8 mouse cellular contexts compared by ENCODE assay signal in the genomic region with DNA sequence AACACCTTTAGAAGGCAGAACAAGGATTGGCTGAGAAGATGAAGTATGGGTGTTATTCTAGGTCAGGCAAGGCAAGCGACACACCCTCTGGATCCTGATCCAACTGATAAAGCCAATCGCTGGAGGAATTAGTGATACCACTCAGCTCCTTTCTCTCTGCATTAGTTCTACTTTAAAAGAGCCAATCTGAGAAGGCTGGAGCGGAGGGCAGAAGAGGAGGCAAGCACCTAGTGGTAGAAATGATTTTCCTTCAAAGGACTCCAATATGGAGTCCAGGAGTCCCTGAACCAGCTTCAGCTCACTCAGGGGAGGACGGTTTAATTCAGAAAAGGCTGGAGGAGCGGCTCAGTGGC.
A peak's percentile ranks its signal among the peaks of the same experiment; 100 is the strongest.
DNase-seq lines count a peak whose midpoint lies in the region; ATAC-seq and TF ChIP-seq lines count a peak whose summit lies in the region.

No protein-coding gene starts in this region.

- H3K9me3 ChIP-seq in embryonic facial prominence, embryonic 13.5 days = peaks cover 5% of the 10 kb centered on the region
- no peaks in the 10 kb centered on the region for H3K9me3 ChIP-seq in intestine, postnatal 0 days (ENCODE audit: control insufficient read depth)
- H3K9me3 ChIP-seq in neural tube, embryonic 13.5 days = peaks cover 7% of the 10 kb centered on the region; the same call in 1 of the 2 replicates

- no peaks in the 10 kb centered on the region for H3K27me3 ChIP-seq in embryonic facial prominence, embryonic 13.5 days
- H3K27me3 ChIP-seq in intestine, postnatal 0 days (replicated peaks; ENCODE audit: control insufficient read depth, insufficient read depth, low read length) = no peaks in the 10 kb centered on the region
- no peaks in the 10 kb centered on the region for H3K27me3 ChIP-seq in neural tube, embryonic 13.5 days

- peaks cover 33% of the 10 kb centered on the region for H3K4me1 ChIP-seq in embryonic facial prominence, embryonic 13.5 days
- no peaks in the 10 kb centered on the region for H3K4me1 ChIP-seq in intestine, postnatal 0 days (replicated peaks; ENCODE audit: control insufficient read depth, insufficient read depth, low read length)
- H3K4me1 ChIP-seq in neural tube, embryonic 13.5 days (replicated peaks) = peaks cover 7% of the 10 kb centered on the region

- H3K27ac ChIP-seq in layer of hippocampus, adult 2 months = no peak overlapping the region; the same call in 1 of the 2 replicates
- H3K27ac ChIP-seq in embryonic facial prominence, embryonic 13.5 days = peak overlapping the region; percentile 92; the same call in 1 of the 2 replicates
- H3K27ac ChIP-seq in intestine, postnatal 0 days (ENCODE audit: low read depth, low read length) = peak overlapping the region; percentile 97
- no peak overlapping the region for H3K27ac ChIP-seq in neural tube, embryonic 13.5 days (replicated peaks)

- TF ChIP-seq CTCF in layer of hippocampus, adult 2 months (conservative IDR thresholded peaks at IDR 0.05) = no peak
- TF ChIP-seq CTCF in intestine, postnatal 0 days (IDR thresholded peaks at IDR 0.05; ENCODE audit: low read depth) = peak; percentile 50

- H3K4me3 ChIP-seq in layer of hippocampus, adult 2 months = peak overlapping the region; percentile 65
- peak overlapping the region; percentile 78 for H3K4me3 ChIP-seq in embryonic facial prominence, embryonic 13.5 days
- H3K4me3 ChIP-seq in intestine, postnatal 0 days (ENCODE audit: low read depth, low read length) = peak overlapping the region; percentile 95
- peak overlapping the region; percentile 48 for H3K4me3 ChIP-seq in neural tube, embryonic 13.5 days

- no peak for ATAC-seq in embryonic facial prominence, embryonic 13.5 days (ENCODE audit: insufficient number of reproducible peaks, insufficient read depth, low FRiP score, low TSS enrichment, low read depth)
- ATAC-seq in intestine, postnatal 0 days = peak; percentile 9
- no peak for ATAC-seq in neural tube, embryonic 13.5 days (ENCODE audit: low read depth)
- ATAC-seq in frontal cortex, adult (ENCODE audit: low TSS enrichment) = no peak

- peak overlapping the region; percentile 90 for H3K9ac ChIP-seq in embryonic facial prominence, embryonic 13.5 days
- peak overlapping the region; percentile 98 for H3K9ac ChIP-seq in intestine, postnatal 0 days (ENCODE audit: low read depth, low read length)
- peak overlapping the region; percentile 75; the same call in 1 of the 2 replicates for H3K9ac ChIP-seq in neural tube, embryonic 13.5 days

- H3K36me3 ChIP-seq in embryonic facial prominence, embryonic 13.5 days = peaks cover 17% of the 10 kb centered on the region
- H3K36me3 ChIP-seq in intestine, postnatal 0 days (ENCODE audit: control insufficient read depth, insufficient read depth) = peaks cover 9% of the 10 kb centered on the region; the same call in 1 of the 2 replicates
- 0 out of 2 replicates have a peak, but pooled peaks cover 3% of the 10 kb centered on the region for H3K36me3 ChIP-seq in neural tube, embryonic 13.5 days

- H3K4me2 ChIP-seq in embryonic facial prominence, embryonic 13.5 days = peak overlapping the region; percentile 73
- H3K4me2 ChIP-seq in intestine, postnatal 0 days (replicated peaks; ENCODE audit: low read depth) = peak overlapping the region; percentile 84
- H3K4me2 ChIP-seq in neural tube, embryonic 13.5 days = peak overlapping the region; percentile 63

- DNase-seq in layer of hippocampus, adult 2 months (ENCODE audit: low spot score in 2 of 2) = no peak
- DNase-seq in layer of hippocampus, postnatal 14 days (ENCODE audit: low spot score in 2 of 2) = no peak
- no peak for DNase-seq in embryo, embryonic 10 days (ENCODE audit: low spot score)
- no peak for DNase-seq in ovary, postnatal 36 days (ENCODE audit: low spot score)

- 49% methylated on average over 5 of the region's 5 CpGs for WGBS in embryonic facial prominence, embryonic 13.5 days
- 18% methylated on average over 5 of the region's 5 CpGs for WGBS in intestine, postnatal 0 days
- WGBS in neural tube, embryonic 13.5 days = 64% methylated on average over 5 of the region's 5 CpGs

Comparison
In these comparisons a context has a peak if more than half of its experiments do, and no peak if none do; other contexts are left out.
1. H3K27ac ChIP-seq: peak in embryonic facial prominence, embryonic 13.5 days (single experiment) and intestine, postnatal 0 days (single experiment); none in layer of hippocampus, adult 2 months (single experiment) and neural tube, embryonic 13.5 days (single experiment).
2. Peak in every context shown above with its lines, with median percentiles within 50 percentile points of each other: H3K4me3 ChIP-seq, H3K4me2 ChIP-seq and H3K9ac ChIP-seq.